Mouse (Mus musculus): Measurements from ENCODE around the gene Hist2h2be. TPM values are rescaled to one million over a fixed set of nuclear protein-coding genes. Genes with fewer than 3 reads are reported as not detected.
"Not testable (repeated sequence)": the region's sequence is repeated elsewhere in the genome, so short reads cannot be mapped to it uniquely, and the experiment has no call there.

Gene Hist2h2be
- polyA plus RNA-seq, 1 experiment from 2014 or later, result 6.8 TPM

- Histone ChIP-seq H3K27ac (peak within 1 kb of the TSS; percentile 76), H3K4me3 (ENCODE audit: inconsistent target) (peak within 1 kb of the TSS; percentile 24; the same call in 1 of the 2 replicates)
- H3K36me3 ChIP-seq (ENCODE audit: inconsistent target); H3K79me2 ChIP-seq (ENCODE audit: inconsistent target): not testable (repeated sequence)
- 7% methylated on average over 14 of the region's 85 CpGs for WGBS (ENCODE audit: missing documents)
Measured at GRCm38 (mm10) chr3:96239949-96240798, 19.3 kb downstream of the Hist2h2be start, which contains the start of gene Hist2h2aa2. TSS of gene Hist2h2aa2 (minus strand) at chr3:96240276.

DNA sequence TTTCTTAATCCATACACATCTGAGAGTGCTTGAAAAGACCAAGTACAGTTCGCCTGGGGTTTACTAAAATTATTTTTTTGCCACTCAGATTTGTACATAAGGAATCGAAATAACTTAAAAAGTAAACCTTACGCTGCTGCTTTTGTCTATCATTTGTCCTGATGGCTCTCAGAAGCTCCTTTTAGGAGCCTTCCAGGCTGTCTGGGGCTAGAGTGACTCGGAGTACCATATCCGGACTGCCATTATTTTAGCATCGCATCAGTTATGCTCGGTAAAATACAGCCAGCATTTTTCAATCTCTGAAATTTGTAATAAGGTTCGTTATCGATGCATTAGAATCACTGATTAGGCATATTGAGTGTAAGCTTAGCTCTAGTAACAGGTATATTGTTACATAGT is 19.9 kb downstream of the Hist2h2be start:
- Histone ChIP-seq H3K36me3 (ENCODE audit: inconsistent target) (no peaks in the 10 kb centered on the region), H3K27ac (peak overlapping the region; percentile 76), H3K4me3 (ENCODE audit: inconsistent target) (no peak overlapping the region), H3K79me2 (ENCODE audit: inconsistent target) (no peaks in the 10 kb centered on the region; the same call in 1 of the 2 replicates)
- WGBS (ENCODE audit: missing documents), result 89% methylated on average over 9 of the region's 9 CpGs

- peak overlapping the region; percentile 99 for H3K27ac ChIP-seq
- 82% methylated on average over 4 of the region's 7 CpGs for WGBS (ENCODE audit: missing documents)
- H3K36me3 ChIP-seq (ENCODE audit: inconsistent target), result no peaks in the 10 kb centered on the region
- peaks cover 19% of the 10 kb centered on the region; the same call in 1 of the 2 replicates for H3K79me2 ChIP-seq (ENCODE audit: inconsistent target)
- H3K4me3 ChIP-seq (ENCODE audit: inconsistent target), result peak overlapping the region; percentile 54; the same call in 1 of the 2 replicates
Measured at GRCm38 (mm10) chr3:96243921-96244572, 23.1 kb downstream of the Hist2h2be start.

DNA sequence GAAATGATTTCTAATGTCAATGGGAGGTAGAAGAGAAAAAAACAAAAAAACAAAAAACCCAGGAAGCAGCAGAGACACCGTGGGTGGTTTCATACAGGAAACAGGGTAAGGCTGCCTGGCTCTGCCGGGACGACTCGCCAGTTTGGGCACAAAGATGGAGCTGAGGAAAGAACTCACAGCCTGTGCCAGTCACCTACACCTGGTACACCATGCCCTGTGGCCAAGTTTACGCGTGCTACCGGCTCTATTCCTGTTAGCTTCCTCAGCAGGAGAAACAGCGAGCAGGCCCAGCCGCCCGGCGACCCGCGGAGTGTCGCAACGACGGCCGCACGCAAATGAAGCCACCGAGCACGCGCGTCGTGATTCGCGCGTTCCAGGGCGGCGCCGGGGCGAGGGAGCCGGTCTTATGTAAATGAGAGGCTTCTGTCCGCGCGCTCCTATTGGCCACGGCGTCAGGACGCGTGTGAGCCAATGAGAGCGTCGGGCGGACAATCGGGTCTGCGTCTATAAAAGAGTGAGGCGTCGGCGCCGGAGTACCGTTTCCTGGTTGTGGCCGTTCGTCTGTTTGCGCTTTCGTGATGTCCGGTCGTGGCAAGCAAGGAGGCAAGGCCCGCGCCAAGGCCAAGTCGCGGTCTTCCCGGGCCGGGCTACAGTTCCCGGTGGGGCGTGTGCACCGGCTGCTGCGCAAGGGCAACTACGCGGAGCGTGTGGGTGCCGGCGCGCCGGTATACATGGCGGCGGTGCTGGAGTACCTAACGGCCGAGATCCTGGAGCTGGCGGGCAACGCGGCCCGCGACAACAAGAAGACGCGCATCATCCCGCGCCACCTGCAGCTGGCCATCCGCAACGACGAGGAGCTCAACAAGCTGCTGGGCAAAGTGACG is 24.3 kb downstream of the Hist2h2be start, which contains the start of gene Hist2h2aa1:
Hist2h2aa1 (plus strand) TSS at position 495 of the 884 bp plus-strand sequence.
- Histone ChIP-seq H3K27ac (peak within 1 kb of the TSS; percentile 99), H3K4me3 (ENCODE audit: inconsistent target) (peak within 1 kb of the TSS; percentile 54), H3K79me2 (ENCODE audit: inconsistent target) (peaks cover 21% of the 10 kb centered on the region; the same call in 1 of the 2 replicates)
- 0% methylated on average over 8 of the region's 88 CpGs for WGBS (ENCODE audit: missing documents)
- H3K36me3 ChIP-seq (ENCODE audit: inconsistent target), result not testable (repeated sequence)

DNA sequence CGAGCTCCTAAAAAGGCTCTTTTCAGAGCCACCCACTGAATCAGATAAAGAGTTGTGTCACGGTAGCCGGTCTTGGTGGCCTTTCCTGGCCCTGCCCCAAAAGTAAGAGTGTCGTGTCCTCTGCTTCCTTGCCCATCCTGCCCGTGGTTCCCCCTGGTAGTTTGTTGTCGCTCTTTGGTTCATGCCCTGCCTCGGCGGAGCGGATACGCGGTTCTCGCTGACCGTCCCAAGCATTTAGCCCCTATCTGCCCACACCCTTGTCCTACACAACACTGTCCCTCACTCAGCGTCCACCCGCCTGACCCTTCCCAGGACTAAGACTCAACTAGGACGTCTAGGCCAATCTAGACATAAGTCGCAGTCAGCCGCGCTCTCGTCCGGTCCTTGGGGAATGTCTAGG is 25.1 kb downstream of the Hist2h2be start:
- Histone ChIP-seq H3K4me3 (ENCODE audit: inconsistent target) (peak overlapping the region; percentile 23; the same call in 1 of the 2 replicates), H3K79me2 (ENCODE audit: inconsistent target) (peaks cover 21% of the 10 kb centered on the region; the same call in 1 of the 2 replicates), H3K27ac (peak overlapping the region; percentile 58)
- H3K36me3 ChIP-seq (ENCODE audit: inconsistent target), result not testable (repeated sequence)
- WGBS (ENCODE audit: missing documents), result no CpG with 5 or more reads among the region's 21 CpGs

DNA sequence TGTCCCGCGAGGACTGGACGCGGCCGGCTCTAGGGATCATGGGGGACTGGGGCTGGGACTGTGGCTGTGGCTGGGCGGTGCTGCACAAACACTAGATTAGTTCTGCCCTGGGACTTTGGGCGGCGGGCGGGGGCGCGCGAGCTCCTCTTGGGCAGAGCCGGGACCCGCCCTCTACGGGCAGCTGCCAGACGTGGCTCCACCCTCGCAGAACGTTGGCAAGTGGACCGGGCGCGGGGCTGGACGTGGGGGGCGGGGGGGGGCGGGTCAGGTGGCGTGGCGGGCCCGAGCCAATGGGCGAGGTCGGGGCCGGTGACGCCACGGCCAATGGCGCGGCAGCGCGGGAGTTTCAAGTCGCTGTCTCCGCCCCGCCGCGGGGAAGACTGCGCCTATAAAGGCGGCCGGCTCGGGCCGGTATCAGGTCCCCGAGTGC is 25.5 kb downstream of the Hist2h2be start, which contains the start of gene Hist2h3c1:
Hist2h3c1 (plus strand) TSS at position 259 of the 430 bp plus-strand sequence.
- WGBS (ENCODE audit: missing documents), result no CpG with 5 or more reads among the region's 47 CpGs

DNA sequence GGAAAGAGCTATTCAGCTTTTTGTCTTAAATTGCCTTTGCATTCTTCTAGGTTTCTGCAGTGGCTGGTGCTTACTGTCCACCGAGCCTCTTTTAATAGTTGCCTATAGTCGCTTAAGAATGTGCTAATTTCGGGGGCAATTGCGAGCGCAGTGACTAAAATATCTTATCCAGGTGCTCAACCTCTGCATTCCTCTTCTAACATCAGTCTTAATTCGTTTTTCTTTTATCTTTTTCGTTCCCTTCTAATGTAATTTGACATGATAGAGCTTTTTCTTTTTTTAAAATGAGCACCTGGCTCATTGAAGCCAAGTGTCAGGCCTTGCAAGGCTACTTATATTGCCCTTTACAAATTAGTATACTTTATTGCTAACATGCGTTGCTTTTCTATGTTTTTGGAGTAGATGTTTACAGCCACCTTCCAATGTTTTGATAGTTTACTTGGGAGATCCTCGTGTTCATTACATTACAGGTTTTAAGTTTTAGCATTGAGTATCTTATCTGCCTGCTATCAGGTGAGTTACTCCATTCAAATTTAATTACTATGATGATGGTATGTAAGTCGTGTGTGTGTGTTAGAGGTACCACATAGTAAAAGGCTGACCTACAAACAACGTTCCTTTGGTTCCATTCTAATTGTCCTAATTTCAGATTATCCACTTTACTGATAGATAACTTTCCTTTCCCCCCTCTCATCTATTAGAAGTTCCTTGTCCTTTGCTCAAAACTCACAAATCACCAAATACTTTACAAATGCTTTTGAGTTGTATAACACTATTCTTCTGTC is 26.6 kb downstream of the Hist2h2be start:
- peak overlapping the region; percentile 50 for H3K4me3 ChIP-seq (ENCODE audit: inconsistent target)
- peaks cover 21% of the 10 kb centered on the region; the same call in 1 of the 2 replicates for H3K79me2 ChIP-seq (ENCODE audit: inconsistent target)
- WGBS (ENCODE audit: missing documents), result 28% methylated on average over 11 of the region's 11 CpGs
- H3K36me3 ChIP-seq (ENCODE audit: inconsistent target), result no peaks in the 10 kb centered on the region
- H3K27ac ChIP-seq, result peak overlapping the region; percentile 62

More for the DNA sequence above, 25.5 kb downstream of the Hist2h2be start, which contains the start of gene Hist2h3c1:
- peak within 1 kb of the TSS; percentile 50 for H3K4me3 ChIP-seq (ENCODE audit: inconsistent target)
- H3K27ac ChIP-seq, result peak within 1 kb of the TSS; percentile 62
- H3K79me2 ChIP-seq (ENCODE audit: inconsistent target), result peaks cover 21% of the 10 kb centered on the region; the same call in 1 of the 2 replicates
- not testable (repeated sequence) for H3K36me3 ChIP-seq (ENCODE audit: inconsistent target)

DNA sequence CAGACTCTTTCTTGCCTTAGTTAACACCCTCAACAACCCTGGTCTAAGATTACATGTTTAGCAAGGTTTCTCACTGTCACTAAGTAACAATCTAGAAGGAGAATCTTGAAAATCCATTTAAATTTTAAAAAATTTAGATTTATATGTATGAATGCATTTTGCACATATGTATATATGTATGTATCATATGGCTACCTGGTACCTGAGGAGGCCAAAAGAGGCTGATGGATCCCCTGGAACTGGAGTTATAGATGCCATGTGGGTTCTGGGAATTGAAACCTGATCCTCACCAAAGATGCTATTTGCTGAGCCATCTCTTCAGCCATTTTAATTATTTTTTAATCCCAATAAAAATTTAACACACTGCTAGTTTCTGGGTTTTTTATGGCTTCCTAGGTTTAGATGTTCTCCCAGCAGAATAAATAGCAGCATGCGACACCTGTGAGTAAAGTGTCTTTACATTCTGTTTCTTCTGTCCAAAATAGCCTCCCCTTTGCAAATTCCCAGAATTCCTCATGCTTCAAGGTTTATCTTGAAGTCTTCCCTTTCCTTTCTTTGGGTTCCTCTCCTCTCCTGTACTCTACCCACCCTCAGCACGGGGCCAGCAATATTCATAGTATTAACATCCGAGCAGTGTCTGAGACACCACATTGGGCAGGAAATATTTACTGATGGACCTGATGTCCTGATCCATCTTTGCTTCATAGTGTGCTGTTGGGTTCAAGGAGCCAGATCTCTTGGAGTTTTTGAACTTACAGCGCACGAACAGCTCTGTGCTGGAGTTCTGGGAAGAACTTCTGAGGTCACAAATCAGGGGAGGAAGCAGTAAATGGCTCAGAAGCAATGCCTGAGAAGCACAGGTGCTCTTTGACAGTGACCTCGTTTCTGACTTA is 27.5 kb downstream of the Hist2h2be start:
- 73% methylated on average over 6 of the region's 6 CpGs for WGBS (ENCODE audit: missing documents)
- H3K36me3 ChIP-seq (ENCODE audit: inconsistent target), result no peaks in the 10 kb centered on the region
- H3K79me2 ChIP-seq (ENCODE audit: inconsistent target), result peaks cover 21% of the 10 kb centered on the region; the same call in 1 of the 2 replicates
- H3K4me3 ChIP-seq (ENCODE audit: inconsistent target), result peak overlapping the region; percentile 50
- H3K27ac ChIP-seq, result peak overlapping the region; percentile 62

GRCm38 (mm10) chr3:96249034-96249345 is 28.1 kb downstream of the Hist2h2be start:
- Histone ChIP-seq H3K36me3 (ENCODE audit: inconsistent target) (no peaks in the 10 kb centered on the region), H3K27ac (0 out of 2 replicates have a peak overlapping the region, but pooled peaks have one; percentile 62), H3K4me3 (ENCODE audit: inconsistent target) (peak overlapping the region; percentile 50; the same call in 1 of the 2 replicates), H3K79me2 (ENCODE audit: inconsistent target) (peaks cover 21% of the 10 kb centered on the region; the same call in 1 of the 2 replicates)
- WGBS (ENCODE audit: missing documents), result 100% methylated on average over 3 of the region's 4 CpGs

- Histone ChIP-seq H3K79me2 (ENCODE audit: inconsistent target) (peaks cover 21% of the 10 kb centered on the region; the same call in 1 of the 2 replicates), H3K27ac (peak overlapping the region; percentile 89), H3K36me3 (ENCODE audit: inconsistent target) (no peaks in the 10 kb centered on the region), H3K4me3 (ENCODE audit: inconsistent target) (no peak overlapping the region)
- 92% methylated on average over 3 of the region's 3 CpGs for WGBS (ENCODE audit: missing documents)
Measured at GRCm38 (mm10) chr3:96250890-96251289, 30.0 kb downstream of the Hist2h2be start.

- WGBS (ENCODE audit: missing documents), result 22% methylated on average over 3 of the region's 3 CpGs
- peak overlapping the region; percentile 89 for H3K27ac ChIP-seq
- peaks cover 21% of the 10 kb centered on the region; the same call in 1 of the 2 replicates for H3K79me2 ChIP-seq (ENCODE audit: inconsistent target)
- H3K36me3 ChIP-seq (ENCODE audit: inconsistent target), result no peaks in the 10 kb centered on the region
- peak overlapping the region; percentile 2; the same call in 1 of the 2 replicates for H3K4me3 ChIP-seq (ENCODE audit: inconsistent target)
Measured at GRCm38 (mm10) chr3:96251787-96252186, 30.9 kb downstream of the Hist2h2be start.

- WGBS (ENCODE audit: missing documents), result 94% methylated on average over 8 of the region's 10 CpGs
- H3K4me3 ChIP-seq (ENCODE audit: inconsistent target), result no peak overlapping the region
- H3K36me3 ChIP-seq (ENCODE audit: inconsistent target), result no peaks in the 10 kb centered on the region
- H3K79me2 ChIP-seq (ENCODE audit: inconsistent target), result no peaks in the 10 kb centered on the region
- no peak overlapping the region for H3K27ac ChIP-seq
Measured at GRCm38 (mm10) chr3:96254683-96255355, 33.9 kb downstream of the Hist2h2be start.
